Mouse (Mus musculus) kidney, postnatal 0 days (tissue): ENCODE results near the gene Epha3. TPM values are rescaled to one million over a fixed set of nuclear protein-coding genes. Genes with fewer than 3 reads are reported as not detected.

Source experiments
- ATAC-seq: fragments of 200-750 bp; cut with Nextera tagmentation; replicated peaks from 2 replicates; pipeline ENCODE4 v1.8.0; 2017; ENCODE audit warnings: low read depth, moderate number of reproducible peaks, moderate TSS enrichment, moderate library complexity; ENCODE audit not compliant: low FRiP score
- DNase-seq: peaks from one replicate; pipeline ENCODE4 v3.0.0-alpha.2; 2016; ENCODE audit warnings: low spot score
- H3K27ac ChIP-seq: fragments of 300-500 bp; sonication (generic); 2 replicates; pipeline ENCODE4 v1.5.1; 2014; ENCODE audit warnings: mild to moderate bottlenecking
- H3K27me3 ChIP-seq: fragments of 300-500 bp; sonication (generic); 2 replicates; pipeline ENCODE4 v1.6.1; 2014; ENCODE audit warnings: low read length, mixed read lengths; ENCODE audit not compliant: insufficient read depth
- H3K36me3 ChIP-seq: fragments of 300-500 bp; sonication (generic); 2 replicates; pipeline ENCODE4 v1.6.1; 2014; ENCODE audit warnings: low read length, mixed read lengths; ENCODE audit not compliant: insufficient read depth
- H3K4me1 ChIP-seq: fragments of 300-500 bp; sonication (generic); replicated peaks from 2 replicates; pipeline ENCODE4 v1.6.1; 2014; ENCODE audit warnings: antibody characterized with exemption, low read length, mixed read lengths; ENCODE audit not compliant: insufficient read depth
- H3K4me2 ChIP-seq: fragments of 300-500 bp; sonication (generic); 2 replicates; pipeline ENCODE4 v1.6.1; 2014; ENCODE audit warnings: mild to moderate bottlenecking, low read length, moderate library complexity, mixed read lengths
- H3K4me3 ChIP-seq: fragments of 300-500 bp; sonication (generic); replicated peaks from 2 replicates; pipeline ENCODE4 v1.5.1; 2014; ENCODE audit warnings: low read depth, low read length
- H3K9ac ChIP-seq: fragments of 300-500 bp; sonication (generic); 2 replicates; pipeline ENCODE4 v1.6.1; 2014; ENCODE audit warnings: low read depth, low read length
- H3K9me3 ChIP-seq: fragments of 300-500 bp; sonication (generic); replicated peaks from 2 replicates; pipeline ENCODE4 v1.6.1; 2016; ENCODE audit warnings: low read length, inconsistent platforms, mixed read lengths
- CTCF ChIP-seq: IDR thresholded peaks from 2 replicates; pipeline ENCODE4 v1.5.1; 2016; ENCODE audit warnings: antibody characterized with exemption, low read depth, mild to moderate bottlenecking, moderate library complexity
- WGBS: fragments of 180-500 bp; shearing (Covaris S2); extraction: QIAGEN DNeasy Blood & Tissue Kit; methylation state at CpG from one replicate; pipeline ENCODE4 v1.1.7; 2014; 5-methylcytosine and 5-hydroxymethylcytosine counted together
- polyA plus RNA-seq: library from polyadenylated mRNA; unstranded; fragments of >200 nt; fragmentation: Nextera tagmentation; extraction: Ambion mirVana; gene quantifications from 2 replicates; pipeline ENCODE4 v1.2.1, GENCODE M21; 2015

Gene Epha3
- polyA plus RNA-seq, 1 experiment from 2014 or later = 7.7 TPM

- Histone ChIP-seq H3K4me3 (no peak overlapping the region), H3K9me3 (no peaks in the 10 kb centered on the region), H3K9ac (no peak overlapping the region), H3K4me1 (no peaks in the 10 kb centered on the region), H3K4me2 (no peak overlapping the region), H3K36me3 (no peaks in the 10 kb centered on the region), H3K27ac (no peak overlapping the region), H3K27me3 (no peaks in the 10 kb centered on the region)
- WGBS = 90% methylated on average over 3 of the region's 3 CpGs
- ATAC-seq (no peak), DNase-seq (no peak)
- TF ChIP-seq CTCF = no peak
These were observed 91.4 kb downstream of the Epha3 start for GRCm38 (mm10) chr16:63772566-63772965.

GRCm38 (mm10) chr16:63767589-63767988, 96.4 kb downstream of the Epha3 start:
- no peaks in the 10 kb centered on the region for H3K27me3 ChIP-seq
- DNase-seq = no peak
- H3K4me1 ChIP-seq = no peaks in the 10 kb centered on the region
- H3K27ac ChIP-seq = no peak overlapping the region
- no peaks in the 10 kb centered on the region for H3K36me3 ChIP-seq
- H3K4me3 ChIP-seq = no peak overlapping the region
- H3K4me2 ChIP-seq = no peak overlapping the region
- TF ChIP-seq CTCF = no peak
- H3K9me3 ChIP-seq = no peaks in the 10 kb centered on the region
- WGBS = 62% methylated on average over 5 of the region's 5 CpGs
- no peak overlapping the region for H3K9ac ChIP-seq
- ATAC-seq = no peak

- Histone ChIP-seq H3K4me2 (no peak overlapping the region), H3K4me1 (no peaks in the 10 kb centered on the region), H3K9me3 (no peaks in the 10 kb centered on the region), H3K27ac (no peak overlapping the region), H3K4me3 (no peak overlapping the region), H3K9ac (no peak overlapping the region), H3K27me3 (no peaks in the 10 kb centered on the region), H3K36me3 (no peaks in the 10 kb centered on the region)
- WGBS = 85% methylated on average over 4 of the region's 4 CpGs
- DNase-seq (no peak), ATAC-seq (no peak)
- no peak for TF ChIP-seq CTCF
These were observed 102.8 kb downstream of the Epha3 start for GRCm38 (mm10) chr16:63761177-63761576.

GRCm38 (mm10) chr16:63760112-63760511, 103.9 kb downstream of the Epha3 start:
- Histone ChIP-seq H3K27me3 (no peaks in the 10 kb centered on the region), H3K4me2 (no peak overlapping the region), H3K9ac (no peak overlapping the region), H3K27ac (no peak overlapping the region), H3K9me3 (no peaks in the 10 kb centered on the region), H3K36me3 (no peaks in the 10 kb centered on the region), H3K4me1 (no peaks in the 10 kb centered on the region), H3K4me3 (no peak overlapping the region)
- 39% methylated on average over 2 of the region's 2 CpGs for WGBS
- no peak for ATAC-seq
- no peak for DNase-seq
- TF ChIP-seq CTCF = no peak

- no peak for DNase-seq
- no peaks in the 10 kb centered on the region for H3K9me3 ChIP-seq
- H3K27me3 ChIP-seq = no peaks in the 10 kb centered on the region
- ATAC-seq = no peak
- no peak overlapping the region for H3K9ac ChIP-seq
- H3K4me2 ChIP-seq = no peak overlapping the region
- H3K4me3 ChIP-seq = no peak overlapping the region
- no peak overlapping the region for H3K27ac ChIP-seq
- WGBS = 13% methylated on average over 3 of the region's 3 CpGs
- no peaks in the 10 kb centered on the region for H3K36me3 ChIP-seq
- TF ChIP-seq CTCF = no peak
- no peaks in the 10 kb centered on the region for H3K4me1 ChIP-seq
These were observed 110.9 kb downstream of the Epha3 start for GRCm38 (mm10) chr16:63753052-63753451.

- Histone ChIP-seq H3K27ac (no peak overlapping the region), H3K27me3 (no peaks in the 10 kb centered on the region), H3K36me3 (no peaks in the 10 kb centered on the region), H3K4me2 (no peak overlapping the region), H3K4me3 (no peak overlapping the region), H3K4me1 (no peaks in the 10 kb centered on the region), H3K9me3 (no peaks in the 10 kb centered on the region), H3K9ac (no peak overlapping the region)
- no peak for TF ChIP-seq CTCF
- ATAC-seq = no peak
- DNase-seq = no peak
- WGBS = 48% methylated on average over 2 of the region's 2 CpGs
These were observed 116.2 kb downstream of the Epha3 start for GRCm38 (mm10) chr16:63747817-63748216.

- no peaks in the 10 kb centered on the region for H3K36me3 ChIP-seq
- H3K27me3 ChIP-seq = no peaks in the 10 kb centered on the region
- no peaks in the 10 kb centered on the region for H3K9me3 ChIP-seq
- 48% methylated on average over 5 of the region's 5 CpGs for WGBS
- H3K4me2 ChIP-seq = no peak overlapping the region
- no peaks in the 10 kb centered on the region for H3K4me1 ChIP-seq
- H3K9ac ChIP-seq = no peak overlapping the region
- no peak for DNase-seq
- TF ChIP-seq CTCF = no peak
- H3K4me3 ChIP-seq = no peak overlapping the region
- ATAC-seq = no peak
- no peak overlapping the region for H3K27ac ChIP-seq
These were observed 118.5 kb downstream of the Epha3 start for GRCm38 (mm10) chr16:63745465-63745864.
